Mouse (Mus musculus) lung, postnatal 0 days (tissue): ENCODE measurements around the gene Gm10401.

Experiments
- CTCF ChIP-seq: IDR thresholded peaks from 2 replicates; pipeline ENCODE4 v1.5.1; 2016; ENCODE audit warnings: antibody characterized with exemption, mild to moderate bottlenecking
- EP300 ChIP-seq: IDR thresholded peaks from 2 replicates; pipeline ENCODE4 v1.6.1; 2016; ENCODE audit warnings: antibody characterized with exemption, mild to moderate bottlenecking, control low read depth

DNA sequence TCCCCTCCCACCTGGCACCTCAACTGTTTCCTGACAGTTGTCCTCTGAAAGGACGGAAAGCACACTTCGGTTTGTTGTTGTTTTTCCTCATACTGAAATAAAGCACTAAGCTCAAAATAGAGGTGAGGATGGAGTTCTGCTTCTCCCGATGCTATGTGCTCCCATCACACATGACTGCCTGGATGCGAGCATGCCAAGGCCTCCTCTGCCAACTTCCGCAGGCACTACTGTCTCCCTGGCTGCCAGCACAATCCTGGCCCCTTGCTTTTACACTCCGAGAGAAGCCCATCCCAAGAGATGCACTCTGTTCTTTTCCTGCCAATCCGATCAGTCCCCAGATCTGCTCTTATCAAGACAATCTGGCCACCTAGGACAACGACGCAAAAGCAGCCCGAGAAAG is 45.5 kb upstream of the Gm10401 start:
- no peak for TF ChIP-seq CTCF
- no peak for TF ChIP-seq EP300
